Mouse (Mus musculus): ENCODE data around the gene Hivep3. TPM values are rescaled to one million over a fixed set of nuclear protein-coding genes. Genes with fewer than 3 reads are reported as not detected.

Hivep3 gene
- total and polyA plus RNA-seq, 2 experiments = 0.95 to 1.5 TPM

DNA sequence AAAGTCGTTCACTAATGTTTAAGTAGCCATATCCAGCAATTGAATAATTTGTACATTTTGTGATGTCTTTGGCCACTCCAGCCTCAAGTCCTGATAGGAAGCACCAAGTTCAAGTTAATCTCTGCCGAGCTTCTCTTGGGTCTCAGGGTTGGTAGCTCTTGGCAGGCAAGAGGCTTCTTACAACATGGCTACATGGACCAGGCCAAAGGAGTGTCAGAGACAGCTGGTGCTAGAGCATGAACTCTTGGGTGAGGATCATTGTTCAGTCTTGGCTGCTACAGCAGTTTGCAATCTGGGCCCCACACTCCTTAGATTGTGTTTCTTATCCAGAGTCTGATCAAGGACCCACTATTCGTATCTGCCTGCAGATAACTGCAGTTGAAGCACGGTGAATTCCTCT is 125.9 kb downstream of the Hivep3 start:
- WGBS = 62% methylated on average over 4 of the region's 4 CpGs
- Histone ChIP-seq H3K27me3 (ENCODE audit: control insufficient read depth, insufficient read depth, low read length) (no peaks in the 10 kb centered on the region), H3K9ac (ENCODE audit: low read depth, low read length) (no peak overlapping the region), H3K4me1 (ENCODE audit: control insufficient read depth, insufficient read depth, low read length) (no peaks in the 10 kb centered on the region), H3K36me3 (ENCODE audit: control insufficient read depth, insufficient read depth, low read length) (no peaks in the 10 kb centered on the region), H3K4me3 (ENCODE audit: insufficient read depth, low read depth, low read length) (no peak overlapping the region), H3K79me2 (ENCODE audit: control insufficient read depth, insufficient read depth, low read length) (no peaks in the 10 kb centered on the region), H3K27ac (replicated peaks; ENCODE audit: insufficient read depth, low read depth, low read length) (no peak overlapping the region)
- DNase-seq (ENCODE audit: extremely low read depth, low read depth, low spot score) = no peak
- no peak for TF ChIP-seq CTCF (IDR thresholded peaks at IDR 0.05; ENCODE audit: low read depth, low read length)
- no peak for TF ChIP-seq POLR2A (IDR thresholded peaks at IDR 0.05; ENCODE audit: extremely low read depth, insufficient read depth, low read length)

DNA sequence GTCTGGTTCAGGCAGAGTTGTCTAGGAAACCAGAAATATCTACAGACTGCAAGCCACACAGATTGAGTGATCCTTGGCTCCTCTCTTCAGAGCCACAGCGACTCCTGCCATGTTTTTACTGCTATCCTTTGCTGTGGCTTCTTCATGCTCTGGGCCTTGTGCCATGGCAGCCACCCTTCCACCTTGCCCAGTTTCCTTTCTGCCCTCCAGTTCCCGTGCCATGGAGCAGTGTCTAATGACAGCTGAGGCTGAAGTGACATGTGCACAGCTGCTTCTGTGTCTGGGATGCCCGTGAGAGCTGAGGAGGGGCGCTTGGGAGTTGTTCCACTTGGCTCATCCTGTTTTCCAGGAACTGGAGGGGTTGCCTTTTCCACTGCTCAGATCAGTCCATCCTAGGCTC is 127.4 kb downstream of the Hivep3 start:
- DNase-seq (ENCODE audit: extremely low read depth, low read depth, low spot score) = no peak
- Histone ChIP-seq H3K9ac (ENCODE audit: low read depth, low read length) (no peak overlapping the region), H3K27me3 (ENCODE audit: control insufficient read depth, insufficient read depth, low read length) (no peaks in the 10 kb centered on the region), H3K36me3 (ENCODE audit: control insufficient read depth, insufficient read depth, low read length) (no peaks in the 10 kb centered on the region), H3K27ac (replicated peaks; ENCODE audit: insufficient read depth, low read depth, low read length) (no peak overlapping the region), H3K4me1 (ENCODE audit: control insufficient read depth, insufficient read depth, low read length) (no peaks in the 10 kb centered on the region), H3K79me2 (ENCODE audit: control insufficient read depth, insufficient read depth, low read length) (no peaks in the 10 kb centered on the region), H3K4me3 (ENCODE audit: insufficient read depth, low read depth, low read length) (no peak overlapping the region)
- no peak for TF ChIP-seq POLR2A (IDR thresholded peaks at IDR 0.05; ENCODE audit: extremely low read depth, insufficient read depth, low read length)
- no peak for TF ChIP-seq CTCF (IDR thresholded peaks at IDR 0.05; ENCODE audit: low read depth, low read length)
- WGBS = 59% methylated on average over 4 of the region's 4 CpGs

GRCm38 (mm10) chr4:119865827-119866455 is 132.4 kb downstream of the Hivep3 start:
- DNase-seq (ENCODE audit: extremely low read depth, low read depth, low spot score) = no peak
- Histone ChIP-seq H3K4me3 (ENCODE audit: insufficient read depth, low read depth, low read length) (no peak overlapping the region), H3K27me3 (ENCODE audit: control insufficient read depth, insufficient read depth, low read length) (no peaks in the 10 kb centered on the region), H3K4me1 (ENCODE audit: control insufficient read depth, insufficient read depth, low read length) (no peaks in the 10 kb centered on the region), H3K27ac (replicated peaks; ENCODE audit: insufficient read depth, low read depth, low read length) (no peak overlapping the region), H3K36me3 (ENCODE audit: control insufficient read depth, insufficient read depth, low read length) (no peaks in the 10 kb centered on the region), H3K9ac (ENCODE audit: low read depth, low read length) (no peak overlapping the region), H3K79me2 (ENCODE audit: control insufficient read depth, insufficient read depth, low read length) (no peaks in the 10 kb centered on the region)
- 65% methylated on average over 3 of the region's 3 CpGs for WGBS
- TF ChIP-seq CTCF (IDR thresholded peaks at IDR 0.05; ENCODE audit: low read depth, low read length) (no peak), POLR2A (IDR thresholded peaks at IDR 0.05; ENCODE audit: extremely low read depth, insufficient read depth, low read length) (no peak)

DNA sequence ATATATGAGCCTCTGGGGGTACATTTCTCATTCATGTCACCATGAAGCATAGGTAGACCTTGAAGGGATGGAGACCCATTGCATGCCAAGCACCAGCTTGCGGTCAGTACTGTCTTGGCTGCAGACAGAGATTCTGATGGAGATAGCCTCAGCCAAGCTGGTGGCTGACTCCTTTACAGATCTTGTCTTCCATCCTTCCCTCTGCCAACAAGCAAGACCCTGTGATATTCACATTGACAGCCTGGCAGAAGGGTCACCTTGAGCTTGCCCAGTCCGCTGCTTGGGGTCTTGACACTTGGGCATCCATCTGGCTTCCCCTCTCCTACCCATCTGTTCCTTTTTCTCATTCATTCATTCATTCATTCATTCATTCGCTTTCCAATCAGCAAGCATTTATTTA is 133.5 kb downstream of the Hivep3 start:
- Histone ChIP-seq H3K27me3 (ENCODE audit: control insufficient read depth, insufficient read depth, low read length) (no peaks in the 10 kb centered on the region), H3K36me3 (ENCODE audit: control insufficient read depth, insufficient read depth, low read length) (no peaks in the 10 kb centered on the region), H3K4me3 (ENCODE audit: insufficient read depth, low read depth, low read length) (no peak overlapping the region), H3K27ac (replicated peaks; ENCODE audit: insufficient read depth, low read depth, low read length) (no peak overlapping the region), H3K9ac (ENCODE audit: low read depth, low read length) (no peak overlapping the region), H3K79me2 (ENCODE audit: control insufficient read depth, insufficient read depth, low read length) (no peaks in the 10 kb centered on the region), H3K4me1 (ENCODE audit: control insufficient read depth, insufficient read depth, low read length) (no peaks in the 10 kb centered on the region)
- no peak for TF ChIP-seq POLR2A (IDR thresholded peaks at IDR 0.05; ENCODE audit: extremely low read depth, insufficient read depth, low read length)
- no peak for DNase-seq (ENCODE audit: extremely low read depth, low read depth, low spot score)
- whole genome bisulfite sequencing = 86% methylated on average over 3 of the region's 3 CpGs

DNA sequence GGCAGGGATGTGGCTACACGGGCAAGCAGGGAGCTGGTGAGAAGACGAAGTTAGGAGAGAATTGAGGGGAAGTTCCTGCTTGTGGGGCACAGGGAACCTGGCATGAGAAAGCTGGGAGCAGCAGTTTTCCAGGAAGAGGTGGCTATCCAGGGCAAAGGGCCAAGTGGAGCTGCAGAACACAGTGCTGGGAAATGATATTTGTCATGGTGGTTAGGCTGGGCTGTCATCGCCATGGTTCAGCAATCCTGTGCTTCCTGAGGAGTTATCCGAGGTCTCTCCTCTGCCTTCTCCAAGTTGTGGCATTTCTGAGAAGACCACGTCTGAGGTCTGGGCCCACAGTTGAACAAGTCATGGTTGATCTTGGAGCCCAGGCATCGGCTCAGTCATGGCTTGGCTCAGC is 136.8 kb downstream of the Hivep3 start:
- H3K4me3 ChIP-seq (ENCODE audit: insufficient read depth, low read depth, low read length) = no peak overlapping the region
- TF ChIP-seq POLR2A (IDR thresholded peaks at IDR 0.05; ENCODE audit: extremely low read depth, insufficient read depth, low read length) = no peak
- H3K27ac ChIP-seq (replicated peaks; ENCODE audit: insufficient read depth, low read depth, low read length) = no peak overlapping the region
- no peaks in the 10 kb centered on the region for H3K36me3 ChIP-seq (ENCODE audit: control insufficient read depth, insufficient read depth, low read length)
- H3K79me2 ChIP-seq (ENCODE audit: control insufficient read depth, insufficient read depth, low read length) = no peaks in the 10 kb centered on the region
- no peak for DNase-seq (ENCODE audit: extremely low read depth, low read depth, low spot score)
- no peaks in the 10 kb centered on the region for H3K4me1 ChIP-seq (ENCODE audit: control insufficient read depth, insufficient read depth, low read length)
- 70% methylated on average over 6 of the region's 6 CpGs for WGBS
- H3K9ac ChIP-seq (ENCODE audit: low read depth, low read length) = no peak overlapping the region
- no peaks in the 10 kb centered on the region for H3K27me3 ChIP-seq (ENCODE audit: control insufficient read depth, insufficient read depth, low read length)

DNA sequence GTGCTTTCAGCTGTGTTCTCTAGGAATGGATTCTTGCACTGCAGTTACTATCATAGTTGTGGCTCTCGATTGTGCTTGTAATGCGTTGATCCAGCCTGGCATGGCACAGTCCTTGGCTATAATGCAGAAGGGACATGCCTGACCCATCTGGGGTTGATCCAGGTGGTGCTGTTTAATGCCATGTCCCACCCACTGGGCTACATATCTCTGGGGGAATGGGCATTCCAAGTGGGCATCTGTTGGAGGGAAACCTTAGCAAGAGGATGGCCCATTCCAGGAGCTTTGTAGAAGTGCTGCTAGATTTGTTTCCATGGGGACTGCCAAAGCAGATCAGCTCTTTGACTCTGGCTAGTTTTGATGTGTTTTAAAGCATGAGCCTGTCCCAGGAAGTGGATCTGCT is 137.9 kb downstream of the Hivep3 start:
- WGBS = 84% methylated on average over 2 of the region's 2 CpGs
- Histone ChIP-seq H3K27me3 (ENCODE audit: control insufficient read depth, insufficient read depth, low read length) (no peaks in the 10 kb centered on the region), H3K4me3 (ENCODE audit: insufficient read depth, low read depth, low read length) (no peak overlapping the region), H3K27ac (replicated peaks; ENCODE audit: insufficient read depth, low read depth, low read length) (no peak overlapping the region), H3K9ac (ENCODE audit: low read depth, low read length) (no peak overlapping the region), H3K79me2 (ENCODE audit: control insufficient read depth, insufficient read depth, low read length) (no peaks in the 10 kb centered on the region), H3K4me1 (ENCODE audit: control insufficient read depth, insufficient read depth, low read length) (no peaks in the 10 kb centered on the region), H3K36me3 (ENCODE audit: control insufficient read depth, insufficient read depth, low read length) (no peaks in the 10 kb centered on the region)
- DNase-seq (ENCODE audit: extremely low read depth, low read depth, low spot score) = no peak
- no peak for TF ChIP-seq CTCF (IDR thresholded peaks at IDR 0.05; ENCODE audit: low read depth, low read length)
- no peak for TF ChIP-seq POLR2A (IDR thresholded peaks at IDR 0.05; ENCODE audit: extremely low read depth, insufficient read depth, low read length)
